Mouse (Mus musculus): ENCODE measurements at regions not wholly inside any gene's neighbourhood (a gene's known extent, or its start where the extent isn't known, plus 50 kb on each side); places are given as distances from the start of the nearest gene placed in this dataset.

DNA sequence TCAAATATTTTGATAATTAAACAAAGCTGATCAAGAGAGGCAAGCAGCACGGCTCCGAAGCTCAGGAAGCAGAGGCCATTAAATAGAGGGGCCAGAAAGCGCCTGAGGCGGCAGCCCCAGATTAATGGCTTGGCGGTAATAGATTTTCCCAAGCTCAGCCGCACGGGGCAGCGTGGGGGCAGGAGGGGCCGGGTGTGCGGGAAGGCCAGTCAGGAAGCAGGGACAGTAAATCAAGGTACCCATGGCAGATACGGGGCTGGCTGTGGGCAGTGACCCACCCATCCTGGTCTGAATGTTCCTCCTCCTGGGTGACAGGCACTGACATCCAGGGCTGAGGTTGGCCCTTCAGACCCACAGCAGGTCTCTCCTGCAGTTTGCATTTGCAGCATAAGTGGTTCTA, 55.9 kb upstream of the Ttc34 start:
- no peak for DNase-seq (ENCODE audit: low read depth in 2 of 2, low spot score in 2 of 2)

DNA sequence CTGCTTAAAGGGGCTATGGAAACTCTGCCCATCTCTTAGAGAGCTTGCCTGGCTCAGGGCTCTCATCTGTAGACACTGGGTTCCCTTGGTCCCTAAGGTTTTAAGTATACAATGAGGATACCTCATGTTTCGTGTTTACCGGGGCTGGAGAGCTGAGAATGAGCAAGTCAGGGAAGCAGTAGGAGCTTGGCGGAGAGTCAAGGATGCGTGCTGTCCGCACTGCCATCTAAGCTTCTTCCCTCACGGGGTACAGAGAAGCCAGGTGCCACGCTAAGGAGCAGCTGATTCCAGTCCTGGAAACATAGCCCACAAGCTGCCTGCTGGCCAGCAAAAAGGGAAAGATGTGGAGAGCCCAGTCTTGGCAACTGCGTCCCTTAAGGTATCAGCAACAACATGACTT, 55.0 kb upstream of the Ttc34 start:
- DNase-seq (ENCODE audit: low read depth in 2 of 2, low spot score in 2 of 2), result no peak

- DNase-seq (ENCODE audit: low read depth in 2 of 2, low spot score in 2 of 2), result no peak
Observed at GRCm38 (mm10) chr4:154785282-154785987, 51.8 kb upstream of the Ttc34 start.

GRCm38 (mm10) chr4:154787190-154787589, 50.1 kb upstream of the Ttc34 start:
- no peak for DNase-seq (ENCODE audit: low read depth in 2 of 2, low spot score in 2 of 2)
